Mouse (Mus musculus): ENCODE results near the gene Thoc6.

DNA sequence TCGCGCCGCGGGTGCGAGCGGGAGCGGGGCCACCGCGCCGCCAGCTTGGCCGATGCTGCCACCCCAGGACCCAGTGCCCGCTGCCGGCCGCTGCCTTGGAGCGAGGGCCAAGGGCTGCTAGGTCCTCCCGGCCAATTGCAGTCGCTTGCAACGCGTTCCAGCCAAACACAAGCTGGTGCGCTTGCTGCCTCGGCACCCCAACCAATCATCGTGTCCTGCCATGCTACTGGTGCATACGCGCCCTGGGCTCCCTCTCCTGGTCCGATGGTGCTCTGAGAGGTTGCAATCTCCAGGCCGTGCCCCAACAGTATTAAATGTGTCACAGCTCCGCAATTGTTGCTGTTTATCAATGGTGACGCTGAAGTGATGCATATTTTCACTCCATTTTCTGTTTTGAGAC lies 26.4 kb upstream of the Thoc6 start:
- no peak for TF ChIP-seq TAL1 (conservative IDR thresholded peaks at IDR 0.05; ENCODE audit: low read depth, low read length)
- TF ChIP-seq GATA1 (IDR thresholded peaks at IDR 0.05; ENCODE audit: borderline replicate concordance, low read length), result no peak
- no peak for TF ChIP-seq CTCF (IDR thresholded peaks at IDR 0.05; ENCODE audit: low read depth, low read length)

All from G1E (cell line).